Mouse (Mus musculus): ENCODE measurements around the gene Apobec3.
A peak's percentile ranks its signal among the peaks of the same experiment; 100 is the strongest.
"Not testable (repeated sequence)": the region's sequence is repeated elsewhere in the genome, so short reads cannot be mapped to it uniquely, and the experiment has no call there.

The Apobec3 gene

DNA sequence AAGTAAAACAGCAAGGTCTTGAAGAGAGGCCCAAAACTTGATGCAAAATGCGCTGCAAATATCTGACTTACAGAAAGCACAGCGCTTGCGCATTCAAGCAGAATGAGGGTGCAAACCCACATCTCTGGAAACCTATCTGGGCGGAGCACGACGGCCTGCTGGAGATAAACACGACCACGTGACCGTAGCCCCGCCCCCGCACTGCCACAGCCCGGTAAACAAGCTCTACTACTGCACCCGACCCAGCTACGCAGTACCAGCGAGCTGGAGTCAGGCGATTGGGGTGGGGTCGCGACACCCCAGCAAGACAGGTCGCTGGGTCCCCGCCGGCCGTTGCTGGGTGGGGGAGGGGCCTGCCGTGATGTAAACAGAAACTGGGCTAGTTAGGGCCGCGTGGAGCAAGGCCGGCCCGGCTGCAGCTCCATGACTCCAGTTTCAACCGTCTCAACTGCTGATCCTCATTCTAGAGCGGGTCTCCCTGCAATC, 36.2 kb downstream of the Apobec3 start:
- peak; percentile 88 to 89 for DNase-seq (ENCODE audit: low spot score in 2 of 2)

DNA sequence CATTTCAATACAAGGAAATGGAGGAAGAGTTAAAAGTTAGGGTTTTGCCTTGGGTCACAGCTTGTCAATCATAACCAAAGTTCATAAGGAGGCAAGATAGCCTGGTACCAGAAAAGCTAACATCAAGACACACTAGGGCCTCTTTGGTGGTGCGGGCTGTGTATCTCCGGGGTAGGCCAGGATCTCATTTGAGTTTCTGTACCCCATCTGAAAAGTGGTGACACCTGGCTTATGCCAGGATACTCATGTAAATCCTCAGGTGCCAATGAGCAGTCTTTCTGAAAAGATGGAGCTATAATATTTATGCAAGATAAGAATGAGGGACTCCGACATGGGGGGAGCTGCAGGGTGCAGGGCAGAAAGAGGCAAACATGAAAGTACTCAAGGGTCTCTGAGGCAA, 36.9 kb downstream of the Apobec3 start:
- DNase-seq (ENCODE audit: low spot score in 2 of 2): no peak

DNA sequence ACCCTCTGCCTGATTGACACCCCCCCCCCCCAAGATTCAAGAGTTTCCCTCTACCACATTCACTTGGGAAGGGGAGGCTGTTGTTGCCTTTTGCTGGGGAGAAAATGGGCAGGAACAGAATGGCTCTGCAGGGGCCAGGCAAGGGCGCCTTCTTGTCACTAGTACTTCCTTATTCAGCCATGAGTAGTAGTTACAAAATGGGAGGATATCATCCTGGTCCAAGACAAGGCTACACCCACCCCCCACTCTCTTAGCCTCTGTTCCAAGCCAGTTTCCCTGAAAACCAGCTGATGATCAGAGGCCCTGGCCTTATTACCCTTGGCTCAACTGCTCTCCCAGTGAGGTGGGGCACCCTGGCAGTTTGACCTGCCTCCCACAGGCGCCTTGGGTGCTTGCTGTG, 37.3 kb downstream of the Apobec3 start:
- DNase-seq (ENCODE audit: low spot score in 2 of 2): no peak

DNA sequence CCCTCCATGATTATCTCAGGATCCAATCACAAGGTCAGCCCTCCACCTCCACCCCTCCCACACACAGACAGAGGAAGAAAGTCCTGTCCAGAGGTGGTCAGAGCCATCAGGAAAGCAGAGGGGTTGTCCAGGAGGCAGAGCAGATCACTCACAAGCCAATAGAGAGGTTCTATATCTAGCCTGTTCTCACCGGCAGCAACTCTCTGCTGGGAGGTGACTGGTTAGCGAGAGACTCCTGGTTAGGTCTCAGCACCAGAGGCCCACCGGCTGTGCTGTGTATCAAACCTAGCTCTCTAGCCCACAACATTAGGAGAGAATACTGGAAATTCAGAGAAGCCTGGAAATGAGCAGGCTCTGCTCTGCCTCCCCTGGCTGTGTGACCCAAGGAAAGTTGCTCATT, 38.3 kb downstream of the Apobec3 start:
- DNase-seq (ENCODE audit: low spot score in 2 of 2): no peak

DNA sequence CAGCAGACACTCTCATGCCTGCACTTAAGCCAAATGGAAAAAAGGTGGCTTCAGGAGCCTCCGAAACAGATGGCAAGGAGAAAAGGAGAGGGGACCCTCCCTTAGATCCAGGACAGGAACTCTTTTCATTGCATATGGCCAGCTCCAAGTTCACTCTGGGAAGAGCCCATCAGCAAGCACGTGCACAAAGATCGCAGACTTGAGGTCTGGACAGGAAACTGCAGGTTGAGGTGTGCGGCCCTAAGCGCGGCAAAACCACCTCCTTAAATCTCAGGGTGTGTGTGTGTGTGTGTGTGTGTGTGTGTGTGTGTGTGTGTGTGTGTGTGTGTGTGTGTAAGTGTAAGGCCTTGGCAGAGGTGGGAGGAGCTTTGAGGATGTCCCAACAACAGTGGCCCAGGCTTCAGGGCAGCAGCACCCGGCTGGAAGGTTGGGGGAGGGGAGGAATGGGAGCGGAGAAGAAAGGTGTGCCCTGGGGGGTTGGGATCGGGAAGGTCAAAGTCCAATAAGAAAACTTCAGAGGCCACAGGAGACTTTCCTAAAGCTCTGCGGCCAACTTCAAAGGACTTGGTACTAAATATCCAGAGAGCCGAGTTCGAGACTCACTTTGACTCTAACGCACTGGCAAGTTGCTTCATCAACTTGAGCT, 40.2 kb downstream of the Apobec3 start:
- no peak for DNase-seq (ENCODE audit: low spot score in 2 of 2)

DNA sequence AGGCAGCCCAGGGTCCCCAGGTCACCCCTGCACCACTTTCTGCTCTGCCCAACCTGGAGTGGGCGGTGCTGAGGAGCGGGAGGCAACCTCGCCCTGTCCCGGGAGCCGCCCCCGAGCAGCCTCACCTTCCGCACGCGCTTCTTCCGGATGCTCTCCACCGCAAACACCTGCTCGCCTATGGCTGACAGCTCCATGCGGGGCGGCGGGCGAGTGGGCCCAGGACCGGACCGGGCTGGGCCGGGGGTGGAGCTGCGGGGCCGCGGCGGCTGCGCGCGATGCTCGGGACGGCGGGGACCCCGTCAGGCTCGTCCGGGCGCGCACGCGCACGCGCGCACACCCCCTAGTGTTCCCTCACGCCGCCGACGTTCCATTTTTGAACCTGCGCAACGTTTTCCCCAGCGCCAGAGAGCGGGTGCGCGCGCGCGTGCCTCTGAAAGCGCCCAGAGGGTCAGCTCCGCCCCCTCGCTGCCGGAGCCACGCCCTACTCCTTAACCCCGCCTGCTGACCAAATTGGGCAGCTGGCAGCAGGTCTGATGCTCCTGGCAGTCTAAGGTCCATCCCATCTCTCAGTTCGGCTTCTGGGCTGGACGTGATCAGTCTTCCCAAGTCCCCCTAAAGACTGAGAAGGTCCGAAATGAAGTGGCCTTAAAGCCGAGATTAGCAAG, 41.0 kb downstream of the Apobec3 start:
- peak; percentile 61 to 81 for DNase-seq (ENCODE audit: low spot score in 2 of 2)

DNA sequence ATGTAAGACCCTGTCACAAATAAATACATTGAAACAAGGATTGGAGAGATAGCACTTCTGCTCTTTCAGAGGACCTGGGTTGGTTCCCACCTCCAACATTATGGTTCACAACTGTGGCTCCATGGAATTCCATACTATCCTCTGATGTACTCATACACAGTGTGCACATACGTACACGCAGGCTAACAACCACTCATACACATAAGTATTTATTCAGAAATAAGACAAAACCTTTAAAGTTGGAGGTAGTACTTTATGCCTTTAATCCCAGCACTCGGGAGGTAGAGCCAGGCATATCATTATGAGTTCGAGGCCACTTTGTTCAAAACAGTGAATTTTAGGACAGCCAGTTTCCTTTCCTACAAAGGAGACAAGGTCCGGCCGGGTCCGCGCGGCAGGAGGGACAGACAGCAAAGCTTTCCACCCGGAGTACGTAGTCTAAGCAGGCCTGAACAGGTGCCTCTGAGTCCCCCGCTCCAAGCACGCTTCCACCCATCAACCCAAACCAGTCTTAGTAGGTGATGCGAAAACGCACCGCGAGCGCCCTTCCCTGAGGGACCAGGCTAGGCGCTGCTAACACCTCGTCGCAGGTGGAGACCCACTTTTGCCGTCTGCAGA, 41.7 kb downstream of the Apobec3 start:
- DNase-seq (ENCODE audit: low spot score in 2 of 2): no peak

DNA sequence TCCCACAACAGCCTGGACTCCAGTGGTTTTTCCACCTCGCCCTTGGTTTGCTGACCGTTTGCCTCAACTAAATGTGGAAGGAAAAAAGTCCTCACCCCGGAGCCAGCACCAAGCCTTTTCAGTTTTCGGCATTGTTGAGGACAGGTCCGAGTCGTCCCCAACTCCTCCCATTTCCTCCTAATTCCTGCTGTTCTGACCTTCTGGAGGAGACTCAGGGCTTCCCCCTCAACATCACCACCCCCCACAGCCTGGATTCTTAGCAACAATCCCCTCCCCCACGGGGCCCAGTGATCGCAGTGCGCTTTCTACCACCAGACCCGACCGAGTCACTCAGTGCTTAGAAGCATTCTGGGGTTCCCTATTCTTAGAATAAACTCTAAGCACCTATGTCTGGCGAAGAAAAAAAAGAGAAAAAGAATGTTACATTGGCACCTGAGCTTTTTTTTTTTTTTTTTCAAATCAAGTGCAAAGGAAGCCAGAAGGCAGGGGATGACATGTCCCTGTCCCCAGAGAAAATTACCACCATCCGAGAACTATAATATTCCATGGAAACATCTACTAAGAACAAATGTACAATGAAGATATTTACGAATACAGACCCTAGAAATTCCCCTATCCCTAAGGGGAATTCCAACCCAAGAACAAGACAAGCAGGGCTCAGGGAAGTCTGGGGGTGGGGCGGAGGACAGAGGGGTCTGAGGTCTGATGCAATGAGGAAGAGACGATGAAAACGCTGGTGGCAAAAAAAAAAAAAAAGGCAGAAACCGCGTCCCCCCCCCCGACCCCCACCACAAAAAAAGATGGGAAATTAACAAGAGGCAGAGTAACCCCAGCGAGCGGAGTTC, 42.4 kb downstream of the Apobec3 start:
- no peak for DNase-seq (ENCODE audit: low spot score in 2 of 2)

DNA sequence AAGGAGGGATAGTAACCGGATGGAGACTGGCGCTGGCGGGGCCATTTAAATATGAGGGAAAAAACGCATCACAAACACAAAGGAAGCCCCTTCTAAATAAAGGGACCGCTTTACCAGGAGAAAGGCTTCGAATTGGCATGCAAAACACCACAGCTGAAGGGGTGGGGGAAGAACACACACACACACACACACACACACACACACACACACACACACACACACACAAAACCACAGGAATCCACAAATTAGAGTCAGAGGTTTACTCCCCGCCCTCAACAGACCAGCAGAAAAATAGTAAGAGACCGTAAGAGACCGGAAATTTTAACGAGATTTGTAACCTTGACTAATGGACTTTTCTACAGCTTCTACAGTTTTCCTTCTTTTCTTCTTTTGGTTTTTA, 43.3 kb downstream of the Apobec3 start:
- no peak for DNase-seq (ENCODE audit: low spot score in 2 of 2)

DNA sequence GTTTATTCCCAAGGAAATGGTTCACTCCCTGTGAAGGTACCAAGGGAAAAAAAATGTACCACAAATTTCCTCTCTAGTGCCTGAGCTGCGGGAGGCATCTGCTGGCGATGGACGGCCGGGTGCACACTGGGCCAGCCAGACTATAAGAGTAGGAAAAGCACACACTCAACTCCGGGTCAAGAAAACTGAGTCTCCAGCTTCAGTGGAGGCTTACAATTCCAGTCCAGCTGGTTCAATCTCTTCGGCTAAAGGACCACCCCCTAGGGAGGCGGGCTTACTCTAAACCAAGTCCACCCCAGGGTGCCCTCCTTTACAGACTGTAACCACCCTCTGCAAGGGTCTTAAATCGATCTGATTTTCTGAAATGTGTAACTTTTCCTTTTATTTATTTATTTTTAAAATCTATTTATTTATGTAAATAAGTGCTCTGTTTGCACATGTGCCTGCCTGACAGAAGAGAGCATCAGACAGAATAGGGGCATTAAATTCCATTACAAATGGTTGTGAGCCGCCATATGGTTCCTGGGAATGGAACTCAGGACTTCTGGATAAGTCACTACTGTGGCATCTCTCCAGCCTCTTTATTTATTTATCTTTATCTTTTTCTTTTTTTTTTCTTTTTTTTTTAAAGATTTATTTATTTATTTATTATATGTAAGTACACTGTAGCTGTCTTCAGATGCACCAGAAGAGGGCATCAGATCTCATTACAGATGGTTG, 44.4 kb downstream of the Apobec3 start:
- DNase-seq (ENCODE audit: low spot score in 2 of 2): no peak

DNA sequence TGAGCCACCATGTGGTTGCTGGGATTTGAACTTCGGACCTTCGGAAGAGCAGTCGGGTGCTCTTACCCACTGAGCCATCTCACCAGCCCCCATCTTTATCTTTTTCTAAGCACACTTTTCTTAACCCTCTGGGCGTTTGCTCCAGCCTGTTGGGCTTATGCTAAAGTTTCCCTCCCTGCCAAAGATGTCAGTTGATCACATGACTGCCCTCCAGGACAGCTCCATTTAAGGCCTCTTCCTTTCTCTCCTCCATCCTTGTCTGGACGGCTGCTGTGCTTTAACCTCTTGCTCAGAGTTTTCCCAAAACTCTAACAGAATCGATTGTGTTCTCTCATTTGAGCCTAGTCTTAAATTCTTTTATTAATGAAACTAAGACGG, 44.9 kb downstream of the Apobec3 start:
- no peak for DNase-seq (ENCODE audit: low spot score in 2 of 2)

DNA sequence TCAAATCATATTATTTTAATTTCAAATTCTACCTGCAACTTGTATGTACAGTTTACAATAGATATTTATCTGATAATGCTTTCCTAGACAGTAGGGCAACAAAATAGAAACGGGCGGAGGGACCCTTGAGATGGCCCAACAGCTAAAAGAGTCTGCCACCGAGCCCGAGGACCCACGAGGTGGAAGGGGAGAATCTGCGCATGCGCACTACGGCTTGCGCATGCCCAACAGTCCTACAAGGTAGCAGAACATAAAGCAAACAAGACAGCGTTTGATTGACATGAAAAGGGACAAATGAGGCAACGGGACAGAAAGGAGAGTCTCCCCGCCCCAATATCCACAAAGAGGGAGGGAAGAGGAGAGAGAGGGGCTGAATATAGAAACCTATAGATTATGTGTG, 47.6 kb downstream of the Apobec3 start:
- no peak for DNase-seq (ENCODE audit: low spot score in 2 of 2)

DNA sequence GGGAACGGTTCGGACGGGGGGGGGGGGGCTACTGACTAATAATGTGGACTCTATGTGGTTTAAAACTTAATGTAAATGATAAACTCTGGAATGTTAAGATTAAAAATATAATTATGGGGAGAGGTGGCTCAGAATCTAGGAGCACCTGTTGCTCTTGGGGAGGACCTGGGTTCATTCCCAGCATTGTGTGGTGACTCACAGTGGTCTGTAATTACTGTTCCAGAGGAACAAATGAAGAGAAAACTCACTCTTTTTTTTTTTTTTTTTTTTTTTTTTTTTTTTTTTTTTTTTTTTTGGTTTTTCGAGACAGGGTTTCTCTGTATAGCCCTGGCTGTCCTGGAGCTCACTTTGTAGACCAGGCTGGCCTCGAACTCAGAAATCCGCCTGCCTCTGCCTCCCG, 48.0 kb downstream of the Apobec3 start:
- DNase-seq (ENCODE audit: low spot score in 2 of 2): not testable (repeated sequence)

DNA sequence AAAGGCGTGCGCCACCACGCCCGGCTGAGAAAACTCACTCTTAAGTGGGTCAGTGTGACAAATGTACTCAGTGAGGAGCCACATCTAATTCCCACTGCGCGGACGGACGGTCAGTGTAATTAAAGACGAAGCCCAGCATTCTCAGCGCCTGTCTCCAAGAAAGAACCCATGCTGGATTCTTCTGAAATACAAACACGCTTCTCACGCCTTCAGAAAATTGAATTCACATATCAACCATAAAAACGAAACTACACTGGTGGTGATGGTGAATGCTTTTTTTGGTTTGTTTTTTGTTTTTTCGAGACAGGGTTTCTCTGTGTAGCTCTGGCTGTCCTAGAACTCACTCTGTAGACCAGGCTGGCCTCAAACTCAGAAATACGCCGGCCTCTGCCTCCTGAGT, 48.5 kb downstream of the Apobec3 start:
- DNase-seq (ENCODE audit: low spot score in 2 of 2): no peak

DNA sequence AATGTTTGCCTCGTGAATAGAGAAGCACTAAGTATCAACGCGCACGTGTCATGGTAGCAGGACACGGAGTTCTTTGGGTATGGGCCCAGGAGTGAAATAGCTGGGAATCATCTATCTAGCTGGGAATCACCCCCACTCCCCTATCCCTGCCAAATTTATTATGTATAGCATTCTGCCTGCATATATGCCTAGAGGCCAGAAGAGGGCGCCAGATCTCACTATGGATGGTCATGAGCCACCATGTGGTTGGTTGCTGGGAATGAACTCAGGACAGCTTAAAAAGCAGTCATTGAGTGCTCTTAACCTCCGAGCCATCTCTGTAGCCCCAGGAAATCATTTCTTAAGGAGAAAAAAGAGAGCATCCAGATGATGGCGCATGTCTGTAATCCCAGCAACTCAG, 49.5 kb downstream of the Apobec3 start:
- no peak for DNase-seq (ENCODE audit: low spot score in 2 of 2)

DNA sequence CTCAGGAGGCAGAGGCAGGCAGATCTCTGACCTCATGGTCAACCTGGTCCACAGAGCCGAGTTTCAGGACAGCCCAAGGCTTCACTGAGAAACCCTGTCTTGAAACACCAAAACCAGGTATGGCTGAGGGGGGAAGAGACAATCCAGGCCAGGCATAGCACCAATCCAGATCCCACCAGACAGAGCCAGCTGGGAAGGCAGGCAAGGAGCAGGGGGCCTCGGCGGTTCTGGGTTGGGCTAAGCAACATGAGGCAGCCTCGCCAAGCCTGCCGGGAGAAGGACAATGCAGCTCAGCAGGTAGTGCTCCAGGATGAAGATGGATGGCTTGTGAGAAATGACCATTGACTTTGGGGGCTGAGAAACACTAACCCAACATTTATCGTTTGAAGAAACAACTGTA, 51.1 kb downstream of the Apobec3 start:
- DNase-seq (ENCODE audit: low spot score in 2 of 2): no peak

DNA sequence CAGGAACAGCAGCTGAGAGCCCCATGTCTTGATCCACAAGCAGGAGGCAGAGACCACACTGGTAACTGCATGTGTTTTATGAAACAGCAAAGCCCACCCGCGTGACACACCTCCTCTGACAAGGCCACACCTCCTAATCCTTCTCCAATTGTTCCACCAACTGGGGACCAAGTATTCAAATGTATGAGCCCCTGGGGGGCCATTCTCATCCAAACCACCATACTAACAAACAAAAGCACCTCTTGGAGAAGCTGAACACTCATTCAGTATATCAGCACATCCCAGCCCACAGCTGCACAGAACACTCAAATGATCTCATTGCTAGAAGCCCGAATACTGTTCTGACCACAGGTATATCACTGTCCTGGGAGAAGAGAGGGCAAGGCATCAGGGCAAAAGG, 52.1 kb downstream of the Apobec3 start:
- DNase-seq (ENCODE audit: low spot score in 2 of 2): no peak

DNA sequence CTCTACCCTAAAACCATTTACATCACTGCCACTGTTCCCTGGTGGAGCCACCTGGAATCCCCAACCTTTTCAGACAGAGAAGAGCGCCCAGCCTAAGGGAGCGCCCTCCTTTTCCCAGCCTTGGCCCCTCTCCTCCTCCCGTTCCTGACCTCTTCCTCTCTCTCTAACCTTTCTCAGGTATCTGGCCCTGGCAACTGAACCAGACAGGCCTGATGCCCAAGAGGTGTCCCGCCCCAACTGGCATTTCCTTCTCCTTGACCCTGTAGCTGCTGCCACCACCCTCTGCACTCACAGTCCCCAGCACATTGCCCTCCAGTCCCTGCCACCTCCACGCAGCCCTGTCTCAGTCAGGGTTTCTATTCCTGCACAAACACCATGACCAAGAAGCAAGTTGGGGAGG, 53.5 kb downstream of the Apobec3 start:
- no peak for DNase-seq (ENCODE audit: low spot score in 2 of 2)

DNA sequence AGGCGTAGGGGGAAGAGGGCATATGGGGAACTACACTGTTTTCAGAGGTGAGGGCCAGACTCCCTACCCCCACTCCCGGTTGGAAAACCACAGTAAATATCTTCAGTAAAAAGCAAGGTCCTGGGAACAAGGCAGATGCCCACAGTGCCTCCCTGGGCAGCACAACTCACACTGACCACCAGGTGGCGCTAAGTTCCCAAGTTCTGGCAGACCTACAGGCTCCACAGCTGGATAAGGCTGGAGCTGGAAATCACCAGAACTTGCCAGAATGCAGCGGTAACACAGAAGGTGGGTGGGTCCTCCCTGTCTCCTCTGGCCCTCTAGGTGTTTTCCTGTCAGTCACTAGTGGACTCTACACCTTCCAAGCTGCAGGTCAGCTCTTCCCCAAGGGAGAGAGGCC, 54.6 kb downstream of the Apobec3 start:
- DNase-seq (ENCODE audit: low spot score in 2 of 2): peak; percentile 69 to 87

DNA sequence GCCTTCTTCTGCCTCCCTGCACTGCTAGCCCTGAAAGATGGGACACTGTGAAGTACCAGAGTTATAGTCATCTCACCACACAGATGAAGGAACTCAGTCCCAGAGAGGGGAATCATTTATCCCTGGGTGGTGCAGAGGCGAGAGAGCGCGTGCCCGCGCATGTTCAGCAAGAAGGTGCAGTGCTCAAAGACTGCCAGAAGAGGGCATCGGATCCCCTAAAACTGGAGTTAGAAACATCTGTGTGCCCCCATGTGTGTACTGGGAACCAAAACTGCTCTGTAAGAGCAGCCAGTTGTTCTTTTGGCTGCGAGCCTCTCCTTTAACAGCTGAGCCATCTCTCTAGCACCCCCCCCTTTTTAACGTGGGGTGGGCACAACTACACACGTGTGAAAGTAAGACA, 55.3 kb downstream of the Apobec3 start:
- DNase-seq (ENCODE audit: low spot score in 2 of 2): no peak

DNA sequence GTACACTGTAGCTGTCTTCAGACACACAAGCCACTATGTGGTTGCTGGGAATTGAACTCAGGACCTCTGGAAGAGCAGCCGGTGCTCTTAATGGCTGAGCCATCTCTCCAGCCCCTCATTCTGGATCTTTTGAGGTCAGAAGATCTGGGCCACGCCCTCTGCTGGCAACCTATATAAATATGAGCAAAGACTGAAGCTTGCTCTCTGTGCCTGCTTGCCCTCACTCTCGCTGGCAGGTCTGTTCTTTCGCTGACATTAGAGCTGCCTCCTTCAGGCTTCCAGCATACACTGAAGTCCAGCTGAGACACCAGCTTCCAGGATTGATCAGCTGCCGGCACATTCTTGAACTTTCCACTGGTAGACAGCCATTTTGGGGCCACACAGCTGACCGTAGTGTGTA, 56.2 kb downstream of the Apobec3 start:
- DNase-seq (ENCODE audit: low spot score in 2 of 2): no peak

Data from frontal cortex, postnatal 10 days (tissue).